Mouse (Mus musculus) lung, postnatal 14 days (tissue): ENCODE measurements at regions not wholly inside any gene's neighbourhood (a gene's known extent, or its start where the extent isn't known, plus 50 kb on each side); places are given as distances from the start of the nearest gene placed in this dataset.

Experiments
- DNase-seq: peaks from one replicate; pipeline ENCODE4 v3.0.0; 2021

- no peak for DNase-seq
Observed at GRCm38 (mm10) chr11:55974224-55974875, 66.5 kb downstream of the Nmur2 start.

GRCm38 (mm10) chr11:55966580-55966979, 74.2 kb downstream of the Nmur2 start:
- no peak for DNase-seq

- DNase-seq: no peak
Observed at GRCm38 (mm10) chr11:55958372-55958771, 82.4 kb downstream of the Nmur2 start.

- no peak for DNase-seq
Observed at GRCm38 (mm10) chr11:55957355-55957754, 83.5 kb downstream of the Nmur2 start.

GRCm38 (mm10) chr11:55953696-55954095, 87.1 kb downstream of the Nmur2 start:
- no peak for DNase-seq

- DNase-seq: no peak
Observed at GRCm38 (mm10) chr11:55949596-55949995, 91.2 kb downstream of the Nmur2 start.

- no peak for DNase-seq
Observed at GRCm38 (mm10) chr11:55946629-55947240, 94.1 kb downstream of the Nmur2 start.

- no peak for DNase-seq
Observed at GRCm38 (mm10) chr11:55946028-55946427, 94.8 kb downstream of the Nmur2 start.

GRCm38 (mm10) chr11:55939983-55940382, 100.8 kb downstream of the Nmur2 start:
- DNase-seq: no peak

GRCm38 (mm10) chr11:55926366-55926765, 114.4 kb downstream of the Nmur2 start:
- DNase-seq: no peak

- no peak for DNase-seq
Observed at GRCm38 (mm10) chr11:55919066-55919465, 121.7 kb downstream of the Nmur2 start.

- DNase-seq: no peak
Observed at GRCm38 (mm10) chr11:55918411-55918810, 122.4 kb downstream of the Nmur2 start.

GRCm38 (mm10) chr11:55897506-55897905, 143.3 kb downstream of the Nmur2 start:
- DNase-seq: peak; percentile 39

GRCm38 (mm10) chr11:55890161-55890560, 150.6 kb downstream of the Nmur2 start:
- no peak for DNase-seq

- DNase-seq: no peak
Observed at GRCm38 (mm10) chr11:55878631-55879030, 162.2 kb downstream of the Nmur2 start.

GRCm38 (mm10) chr11:55867141-55867540, 173.7 kb downstream of the Nmur2 start:
- no peak for DNase-seq

GRCm38 (mm10) chr11:55859230-55859629, 181.6 kb downstream of the Nmur2 start:
- no peak for DNase-seq

- DNase-seq: no peak
Observed at GRCm38 (mm10) chr11:55820479-55820878, 212.5 kb upstream of the Glra1 start.

GRCm38 (mm10) chr11:55816566-55816965, 208.6 kb upstream of the Glra1 start:
- no peak for DNase-seq

GRCm38 (mm10) chr11:55810685-55811084, 202.7 kb upstream of the Glra1 start:
- DNase-seq: no peak

- DNase-seq: no peak
Observed at GRCm38 (mm10) chr11:55791195-55791865, 183.3 kb upstream of the Glra1 start.

GRCm38 (mm10) chr11:55789638-55790037, 181.6 kb upstream of the Glra1 start:
- no peak for DNase-seq

- no peak for DNase-seq
Observed at GRCm38 (mm10) chr11:55781044-55781443, 173.0 kb upstream of the Glra1 start.

GRCm38 (mm10) chr11:55780011-55780410, 172.0 kb upstream of the Glra1 start:
- no peak for DNase-seq
